Mouse (Mus musculus): ENCODE measurements around the gene Skint11.
"Not testable (repeated sequence)": the region's sequence is repeated elsewhere in the genome, so short reads cannot be mapped to it uniquely, and the experiment has no call there.

Skint11 gene

GRCm38 (mm10) chr4:114163084-114163483, at the start of gene Skint11:
TSS of gene Skint11 (plus strand) at chr4:114163384.
- no peak for DNase-seq (ENCODE audit: low spot score)

- DNase-seq (ENCODE audit: low spot score): no peak
Measured at GRCm38 (mm10) chr4:114161149-114161548, 2.0 kb upstream of the Skint11 start.

GRCm38 (mm10) chr4:114172898-114173297, 9.7 kb downstream of the Skint11 start:
- DNase-seq (ENCODE audit: low spot score): not testable (repeated sequence)

- not testable (repeated sequence) for DNase-seq (ENCODE audit: low spot score)
Measured at GRCm38 (mm10) chr4:114256906-114257305, 93.7 kb downstream of the Skint11 start.

Data from lung, postnatal 25 days (tissue).